Mouse (Mus musculus): ENCODE measurements at regions not wholly inside any gene's neighbourhood (a gene's known extent, or its start where the extent isn't known, plus 50 kb on each side); places are given as distances from the start of the nearest gene placed in this dataset.

DNA sequence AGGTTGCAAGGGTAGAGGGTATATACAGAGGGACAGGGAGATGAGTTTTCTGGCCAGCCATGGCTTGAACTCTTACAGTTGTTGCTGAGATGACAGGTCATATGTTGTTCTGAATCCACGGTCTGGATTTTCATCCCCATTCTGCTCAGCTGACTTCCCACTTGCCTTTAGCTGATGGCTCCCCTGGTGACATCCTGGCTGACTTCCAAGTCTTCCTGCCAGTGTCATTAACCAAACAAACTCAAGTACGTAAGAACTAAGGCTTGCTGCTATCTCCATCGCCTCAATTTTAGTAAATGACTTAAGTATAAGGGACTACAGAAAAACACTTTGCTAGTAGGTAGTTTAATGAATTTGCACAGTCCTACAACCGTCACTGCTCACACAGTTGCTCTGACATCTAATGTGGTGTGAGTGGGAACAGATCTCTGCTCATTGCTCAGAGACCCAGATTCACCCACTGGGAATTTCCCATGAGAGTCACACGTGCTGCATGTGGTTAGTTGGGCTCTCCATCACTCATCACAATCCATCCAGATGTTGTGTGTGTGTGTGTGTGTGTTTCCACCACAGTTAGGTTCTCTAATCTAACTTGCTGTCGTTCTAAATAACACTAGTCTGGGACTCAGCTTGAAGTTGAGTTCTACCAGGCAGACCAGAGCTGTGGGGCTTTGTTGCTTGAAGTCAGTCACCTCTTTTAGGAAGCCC is 214.9 kb downstream of the Rybp start:
- TF ChIP-seq POLR2A (IDR thresholded peaks at IDR 0.05; ENCODE audit: insufficient read depth, low read depth, low read length) (no peak), CTCF (IDR thresholded peaks at IDR 0.05; ENCODE audit: insufficient read depth, low read depth, low read length) (no peak)

All from olfactory bulb, adult 2 months (tissue).